Mouse (Mus musculus) limb, embryonic 14.5 days (tissue): ENCODE measurements around the gene Bmp2k. TPM values are rescaled to one million over a fixed set of nuclear protein-coding genes. Genes with fewer than 3 reads are reported as not detected.

Experiments
- ATAC-seq: fragments of 200-750 bp; cut with Nextera tagmentation; 2 replicates; pipeline ENCODE4 v1.8.0; 2017; ENCODE audit warnings: low read depth, moderate number of reproducible peaks, moderate TSS enrichment; ENCODE audit not compliant: low FRiP score
- DNase-seq: peaks from one replicate; pipeline ENCODE4 v3.0.0-alpha.2; 2015; ENCODE audit warnings: low spot score
- H3K27ac ChIP-seq: fragments of 300-500 bp; sonication (generic); replicated peaks from 2 replicates; pipeline ENCODE4 v1.5.1; 2014; ENCODE audit warnings: low read depth, mild to moderate bottlenecking, low read length, moderate library complexity, mixed read lengths
- H3K27me3 ChIP-seq: fragments of 300-500 bp; sonication (generic); 2 replicates; pipeline ENCODE4 v1.6.1; 2014; ENCODE audit warnings: low read length, mixed read lengths; ENCODE audit not compliant: control insufficient read depth, insufficient read depth
- H3K36me3 ChIP-seq: fragments of 300-500 bp; sonication (generic); 2 replicates; pipeline ENCODE4 v1.6.1; 2014; ENCODE audit warnings: mild to moderate bottlenecking, low read length, moderate library complexity, mixed read lengths; ENCODE audit not compliant: control insufficient read depth, insufficient read depth
- H3K4me1 ChIP-seq: fragments of 300-500 bp; sonication (generic); 2 replicates; pipeline ENCODE4 v1.6.1; 2014; ENCODE audit warnings: antibody characterized with exemption, low read length, mixed read lengths; ENCODE audit not compliant: control insufficient read depth, insufficient read depth
- H3K4me2 ChIP-seq: fragments of 300-500 bp; sonication (generic); replicated peaks from 2 replicates; pipeline ENCODE4 v1.6.1; 2014; ENCODE audit warnings: low read depth, mild to moderate bottlenecking, low read length, moderate library complexity; ENCODE audit not compliant: severe bottlenecking
- H3K4me3 ChIP-seq: fragments of 300-500 bp; sonication (generic); replicated peaks from 2 replicates; pipeline ENCODE4 v1.5.1; 2014; ENCODE audit warnings: low read length
- H3K9ac ChIP-seq: fragments of 300-500 bp; sonication (generic); 2 replicates; pipeline ENCODE4 v1.6.1; 2014; ENCODE audit warnings: mild to moderate bottlenecking, low read depth, low read length, moderate library complexity; ENCODE audit not compliant: severe bottlenecking
- H3K9me3 ChIP-seq: fragments of 300-500 bp; sonication (generic); 2 replicates; pipeline ENCODE4 v1.6.1; 2016; ENCODE audit warnings: low read length; ENCODE audit not compliant: control insufficient read depth
- POLR2A ChIP-seq: fragments of 200-500 bp; IDR thresholded peaks from 2 replicates; pipeline ENCODE4 v1.8.0; 2012; ENCODE audit warnings: inconsistent platforms, mild to moderate bottlenecking, moderate library complexity, borderline replicate concordance; ENCODE audit not compliant: insufficient read depth, insufficient read length; ENCODE audit errors: extremely low read depth
- WGBS: fragments of 180-500 bp; shearing (Covaris S2); extraction: QIAGEN DNeasy Blood & Tissue Kit; methylation state at CpG from one replicate; pipeline ENCODE4 v1.1.7; 2014; 5-methylcytosine and 5-hydroxymethylcytosine counted together
- polyA plus RNA-seq, 2 experiments: library from polyadenylated mRNA; depleted of rRNA in 1 of 2; stranded (reverse) in 1 of 2; unstranded in 1 of 2; fragments of >200 nt; fragmentation: Nextera tagmentation in 1 of 2; extraction: Ambion mirVana in 1 of 2; gene quantifications; 2 replicates each; pipeline versions ENCODE4 v1.2.1 to v1.2.3; 2012 to 2014

The Bmp2k gene
- polyA plus RNA-seq, 2 experiments = 5.1 to 10.1 TPM

DNA sequence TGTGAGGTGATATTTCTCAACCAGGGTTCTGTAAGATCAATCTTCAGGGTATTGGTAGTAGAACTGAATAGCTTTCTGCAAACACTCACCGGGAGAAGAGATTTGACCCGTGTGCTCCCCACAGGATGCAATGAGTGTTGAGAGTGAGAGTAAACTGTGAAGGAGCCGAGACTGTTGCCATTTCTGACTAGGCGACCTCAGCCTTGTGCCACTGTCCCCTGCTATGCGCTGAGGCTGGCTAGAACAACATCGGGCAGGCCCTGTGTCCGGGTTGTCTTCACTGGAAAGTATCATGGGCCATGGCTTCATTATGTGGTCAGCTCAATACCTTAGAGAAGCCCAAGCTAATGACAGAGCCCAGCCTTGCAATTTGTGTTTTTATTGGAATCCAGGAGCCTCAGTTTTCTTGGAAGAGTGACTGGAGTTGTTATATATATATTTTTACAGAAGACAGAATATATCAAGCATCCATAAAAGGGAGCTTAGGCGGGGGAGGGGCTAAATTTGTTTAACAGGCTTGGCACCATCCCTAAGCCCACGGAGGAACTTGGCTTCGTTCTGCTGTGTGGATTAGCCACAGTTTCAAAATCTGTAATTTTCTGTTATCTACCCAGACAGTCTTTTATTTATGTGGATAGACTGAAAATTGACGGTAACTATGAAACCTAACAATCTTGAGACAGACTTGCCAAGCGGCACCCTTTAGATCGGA, 18.0 kb upstream of the Bmp2k start:
- Histone ChIP-seq H3K4me3 (no peak overlapping the region), H3K4me1 (0 out of 2 replicates have a peak, but pooled peaks cover 13% of the 10 kb centered on the region), H3K4me2 (no peak overlapping the region), H3K9ac (no peak overlapping the region), H3K27me3 (no peaks in the 10 kb centered on the region), H3K9me3 (no peaks in the 10 kb centered on the region), H3K27ac (no peak overlapping the region), H3K36me3 (no peaks in the 10 kb centered on the region)
- ATAC-seq = no peak
- no peak for DNase-seq
- TF ChIP-seq POLR2A = no peak
- 41% methylated on average over 13 of the region's 13 CpGs for WGBS

DNA sequence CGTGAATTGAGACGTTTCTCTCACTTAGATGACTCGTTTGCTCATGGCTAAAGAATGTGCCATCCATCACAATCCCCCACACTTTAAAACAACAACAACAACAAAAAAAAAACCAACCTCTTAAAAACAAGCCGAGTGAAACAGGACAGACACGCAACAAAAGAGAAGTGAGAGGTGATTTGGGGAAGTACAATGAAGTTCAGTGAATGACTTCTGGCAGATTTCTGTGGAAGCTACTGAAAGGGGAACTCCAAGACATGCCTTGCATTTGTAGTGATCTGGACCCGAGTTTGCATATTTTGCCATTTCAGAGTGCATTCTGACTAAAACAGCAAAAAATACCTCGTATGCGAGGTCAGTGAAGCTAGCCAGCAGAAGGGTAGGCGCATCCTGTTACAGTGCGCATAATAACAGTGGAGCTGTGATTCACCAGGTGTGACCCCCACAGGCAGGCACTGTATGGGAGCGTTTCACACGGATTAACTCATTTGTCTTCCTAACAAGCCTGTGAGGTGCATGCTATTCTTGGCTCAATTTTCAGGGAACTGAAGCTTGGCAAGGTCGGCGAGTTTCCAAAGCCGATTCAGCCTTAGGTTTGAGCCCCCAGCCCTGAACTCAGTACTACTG, 17.4 kb upstream of the Bmp2k start:
- ATAC-seq = no peak

DNA sequence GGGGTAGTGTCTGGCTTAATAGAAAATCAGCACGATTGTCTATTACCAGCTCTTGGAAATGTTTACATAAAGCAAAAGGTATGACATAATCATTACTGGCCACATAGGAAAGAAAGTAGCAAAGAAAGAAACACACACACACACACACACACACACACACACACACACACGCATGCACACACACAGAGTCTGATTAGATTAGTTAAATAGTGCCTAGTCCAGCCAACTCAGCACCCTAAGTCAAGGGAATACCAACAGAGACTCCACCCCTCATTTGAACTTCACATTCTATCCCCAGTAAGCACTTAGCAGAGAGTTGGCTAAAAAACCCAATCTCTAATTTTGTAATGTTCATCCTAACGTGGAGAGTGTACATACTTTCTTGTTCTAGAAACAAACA, 15.5 kb upstream of the Bmp2k start:
- Histone ChIP-seq H3K27me3 (no peaks in the 10 kb centered on the region), H3K27ac (no peak overlapping the region), H3K4me3 (no peak overlapping the region), H3K9me3 (no peaks in the 10 kb centered on the region), H3K4me2 (no peak overlapping the region), H3K4me1 (0 out of 2 replicates have a peak, but pooled peaks cover 13% of the 10 kb centered on the region), H3K9ac (no peak overlapping the region), H3K36me3 (no peaks in the 10 kb centered on the region)
- ATAC-seq (no peak), DNase-seq (no peak)
- WGBS = 80% methylated on average over 3 of the region's 3 CpGs
- TF ChIP-seq POLR2A = no peak

More for the DNA sequence above, 17.4 kb upstream of the Bmp2k start:
- Histone ChIP-seq H3K27me3 (no peaks in the 10 kb centered on the region), H3K9ac (no peak overlapping the region), H3K4me1 (0 out of 2 replicates have a peak, but pooled peaks cover 13% of the 10 kb centered on the region), H3K27ac (no peak overlapping the region), H3K9me3 (no peaks in the 10 kb centered on the region), H3K4me3 (no peak overlapping the region), H3K4me2 (no peak overlapping the region), H3K36me3 (no peaks in the 10 kb centered on the region)
- 27% methylated on average over 15 of the region's 15 CpGs for WGBS
- no peak for DNase-seq
- TF ChIP-seq POLR2A = no peak

DNA sequence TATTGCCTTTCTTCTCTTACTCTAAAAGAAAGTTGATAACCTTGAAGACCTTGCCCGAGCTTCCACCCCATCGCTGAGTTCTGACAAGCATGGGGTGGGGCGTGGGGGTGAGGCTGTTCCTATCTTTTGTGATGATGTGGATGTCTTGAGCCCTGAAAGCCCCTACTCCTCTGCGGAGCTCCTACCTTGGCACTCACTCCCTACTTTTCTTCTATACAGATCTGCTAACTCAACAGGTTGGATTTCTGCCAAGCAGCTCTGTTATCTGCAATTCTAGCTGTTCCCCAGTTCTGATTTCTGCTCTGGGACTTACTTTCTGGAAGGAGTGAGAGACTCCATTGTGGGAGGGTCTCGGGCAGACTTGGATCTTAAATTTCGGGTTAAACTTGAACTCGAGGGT, 14.3 kb upstream of the Bmp2k start:
- ATAC-seq = no peak
- no peak overlapping the region for H3K27ac ChIP-seq
- H3K4me3 ChIP-seq = no peak overlapping the region
- H3K36me3 ChIP-seq = no peaks in the 10 kb centered on the region
- H3K9ac ChIP-seq = no peak overlapping the region
- TF ChIP-seq POLR2A = no peak
- WGBS = 83% methylated on average over 7 of the region's 7 CpGs
- 0 out of 2 replicates have a peak, but pooled peaks cover 13% of the 10 kb centered on the region for H3K4me1 ChIP-seq
- no peaks in the 10 kb centered on the region for H3K9me3 ChIP-seq
- DNase-seq = peak; percentile 63
- H3K27me3 ChIP-seq = no peaks in the 10 kb centered on the region
- no peak overlapping the region for H3K4me2 ChIP-seq

DNA sequence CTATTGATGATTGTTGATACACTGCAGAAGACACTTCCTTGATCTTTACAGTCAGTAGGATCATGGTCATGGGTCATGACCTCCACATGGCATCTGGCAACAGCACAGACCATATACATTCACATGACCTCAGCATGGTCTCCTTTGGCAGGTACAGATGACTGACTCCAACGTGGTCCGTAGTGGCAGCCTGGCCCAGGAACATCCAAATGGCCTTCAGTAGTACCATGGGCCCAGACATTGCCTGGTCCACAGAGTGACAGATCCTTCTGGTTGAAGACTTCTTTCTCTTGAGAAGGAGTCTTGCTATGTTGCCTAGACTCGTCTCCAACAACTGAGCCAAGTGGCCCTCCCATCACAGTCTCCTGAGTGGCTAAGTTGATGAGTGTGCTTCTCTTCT, 10.6 kb upstream of the Bmp2k start:
- no peaks in the 10 kb centered on the region for H3K9me3 ChIP-seq
- H3K4me1 ChIP-seq = no peaks in the 10 kb centered on the region
- no peak overlapping the region for H3K9ac ChIP-seq
- H3K4me2 ChIP-seq = no peak overlapping the region
- ATAC-seq = no peak
- 84% methylated on average over 3 of the region's 3 CpGs for WGBS
- H3K27ac ChIP-seq = no peak overlapping the region
- DNase-seq = no peak
- no peak overlapping the region for H3K4me3 ChIP-seq
- no peak for TF ChIP-seq POLR2A
- no peaks in the 10 kb centered on the region for H3K27me3 ChIP-seq
- no peaks in the 10 kb centered on the region for H3K36me3 ChIP-seq
